Mouse (Mus musculus): ENCODE data around the gene Smim24. TPM values are rescaled to one million over a fixed set of nuclear protein-coding genes. Genes with fewer than 3 reads are reported as not detected.

Smim24 gene
- polyA plus RNA-seq, 2 experiments, result 4.3 to 7.8 TPM

- Histone ChIP-seq H3K36me3 (ENCODE audit: control insufficient read depth, insufficient read depth, low read length) (peaks cover 38% of the 10 kb centered on the region), H3K4me1 (ENCODE audit: control insufficient read depth, insufficient read depth, low read length) (peaks cover 25% of the 10 kb centered on the region), H3K9me3 (ENCODE audit: control insufficient read depth, low read length) (no peaks in the 10 kb centered on the region), H3K27me3 (ENCODE audit: control insufficient read depth, insufficient read depth, low read length) (no peaks in the 10 kb centered on the region), H3K9ac (ENCODE audit: low read depth, low read length, severe bottlenecking) (no peak overlapping the region), H3K4me3 (replicated peaks; ENCODE audit: low read length) (no peak overlapping the region), H3K27ac (replicated peaks; ENCODE audit: low read depth, low read length) (no peak overlapping the region), H3K4me2 (replicated peaks; ENCODE audit: low read depth, low read length, severe bottlenecking) (no peak overlapping the region)
- no peak for DNase-seq (ENCODE audit: low spot score)
- TF ChIP-seq POLR2A (IDR thresholded peaks at IDR 0.05; ENCODE audit: borderline replicate concordance, extremely low read depth, insufficient read depth, insufficient read length), result no peak
- WGBS, result 69% methylated on average over 3 of the region's 3 CpGs
- no peak for ATAC-seq (ENCODE audit: low FRiP score, low read depth)
Measured at GRCm38 (mm10) chr10:81389373-81389772, 3.5 kb upstream of the Smim24 start.

DNA sequence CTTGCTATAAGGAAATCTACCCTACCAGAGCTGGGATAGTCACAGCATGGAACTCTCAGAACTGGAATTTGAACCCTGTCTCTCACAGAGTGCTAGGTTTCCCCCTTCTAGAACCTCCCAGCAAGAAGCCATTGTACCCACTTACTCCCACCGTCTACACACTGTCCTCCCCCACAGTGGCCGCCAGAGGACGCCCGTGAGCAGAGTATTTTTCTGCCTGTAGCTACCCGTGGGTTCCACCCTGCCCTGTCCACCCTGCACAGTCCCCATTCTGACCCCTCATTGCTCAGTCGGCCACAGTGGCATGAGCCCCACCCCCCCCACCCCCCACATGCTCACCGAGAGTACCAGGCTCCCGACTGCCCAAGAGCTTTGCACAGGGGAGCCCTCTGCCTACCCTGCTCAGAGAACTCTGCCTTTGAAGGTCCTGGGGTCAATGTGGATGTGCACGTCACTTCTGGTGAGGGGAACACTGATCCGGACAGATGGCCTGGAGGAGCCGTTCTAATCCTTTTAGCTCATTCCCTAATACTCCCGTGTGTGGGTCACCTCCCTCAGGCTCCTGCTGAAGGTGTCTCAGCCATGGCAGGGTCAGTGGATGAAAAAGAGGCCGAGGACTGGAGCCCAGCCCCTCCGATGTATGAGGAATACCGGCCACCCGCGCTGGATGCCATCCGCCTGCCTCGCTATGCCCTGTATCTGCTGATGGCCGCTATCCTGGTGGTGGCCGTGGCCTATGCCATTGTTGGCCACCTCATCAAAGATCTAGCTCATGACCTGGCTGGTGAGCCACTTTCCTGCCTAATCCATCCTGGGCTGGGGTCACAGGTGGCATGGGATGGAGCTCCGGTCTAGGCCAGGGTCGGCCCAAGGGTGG lies 2.8 kb upstream of the Smim24 start:
- Histone ChIP-seq H3K9ac (ENCODE audit: low read depth, low read length, severe bottlenecking) (no peak overlapping the region), H3K4me3 (replicated peaks; ENCODE audit: low read length) (no peak overlapping the region), H3K27ac (replicated peaks; ENCODE audit: low read depth, low read length) (no peak overlapping the region), H3K4me1 (ENCODE audit: control insufficient read depth, insufficient read depth, low read length) (peaks cover 23% of the 10 kb centered on the region), H3K9me3 (ENCODE audit: control insufficient read depth, low read length) (no peaks in the 10 kb centered on the region), H3K27me3 (ENCODE audit: control insufficient read depth, insufficient read depth, low read length) (no peaks in the 10 kb centered on the region), H3K4me2 (replicated peaks; ENCODE audit: low read depth, low read length, severe bottlenecking) (no peak overlapping the region), H3K36me3 (ENCODE audit: control insufficient read depth, insufficient read depth, low read length) (peaks cover 38% of the 10 kb centered on the region)
- no peak for DNase-seq (ENCODE audit: low spot score)
- peak; percentile 51; the same call in 1 of the 2 replicates for ATAC-seq (ENCODE audit: low FRiP score, low read depth)
- WGBS, result 66% methylated on average over 22 of the region's 23 CpGs
- no peak for TF ChIP-seq POLR2A (IDR thresholded peaks at IDR 0.05; ENCODE audit: borderline replicate concordance, extremely low read depth, insufficient read depth, insufficient read length)

DNA sequence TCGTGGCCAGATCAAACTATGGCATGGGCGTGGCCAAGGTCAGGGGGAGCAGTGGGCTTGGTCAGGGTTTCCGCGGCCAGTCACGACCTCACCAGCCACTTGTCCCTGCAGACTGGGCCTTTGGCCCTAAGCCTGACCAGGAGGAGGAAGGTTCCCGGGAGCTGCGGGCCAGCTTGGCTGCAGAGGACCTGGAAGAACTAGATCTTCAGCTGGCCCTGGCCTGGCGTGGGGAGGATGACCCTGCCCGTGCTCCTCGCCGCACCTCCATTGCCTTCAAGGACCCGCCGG lies 2.2 kb upstream of the Smim24 start:
- H3K4me3 ChIP-seq (replicated peaks; ENCODE audit: low read length), result no peak overlapping the region
- TF ChIP-seq POLR2A (IDR thresholded peaks at IDR 0.05; ENCODE audit: borderline replicate concordance, extremely low read depth, insufficient read depth, insufficient read length), result no peak
- DNase-seq (ENCODE audit: low spot score) (no peak), ATAC-seq (ENCODE audit: low FRiP score, low read depth) (no peak)
- H3K27ac ChIP-seq (replicated peaks; ENCODE audit: low read depth, low read length), result no peak overlapping the region
- peaks cover 37% of the 10 kb centered on the region for H3K36me3 ChIP-seq (ENCODE audit: control insufficient read depth, insufficient read depth, low read length)
- H3K27me3 ChIP-seq (ENCODE audit: control insufficient read depth, insufficient read depth, low read length), result no peaks in the 10 kb centered on the region
- no peak overlapping the region for H3K4me2 ChIP-seq (replicated peaks; ENCODE audit: low read depth, low read length, severe bottlenecking)
- no peaks in the 10 kb centered on the region for H3K9me3 ChIP-seq (ENCODE audit: control insufficient read depth, low read length)
- no peak overlapping the region for H3K9ac ChIP-seq (ENCODE audit: low read depth, low read length, severe bottlenecking)
- H3K4me1 ChIP-seq (ENCODE audit: control insufficient read depth, insufficient read depth, low read length), result peaks cover 17% of the 10 kb centered on the region
- WGBS, result 93% methylated on average over 13 of the region's 13 CpGs

- 79% methylated on average over 6 of the region's 6 CpGs for WGBS
- Histone ChIP-seq H3K9ac (ENCODE audit: low read depth, low read length, severe bottlenecking) (no peak overlapping the region), H3K4me3 (replicated peaks; ENCODE audit: low read length) (no peak overlapping the region), H3K27me3 (ENCODE audit: control insufficient read depth, insufficient read depth, low read length) (no peaks in the 10 kb centered on the region), H3K4me2 (replicated peaks; ENCODE audit: low read depth, low read length, severe bottlenecking) (no peak overlapping the region), H3K27ac (replicated peaks; ENCODE audit: low read depth, low read length) (no peak overlapping the region), H3K4me1 (ENCODE audit: control insufficient read depth, insufficient read depth, low read length) (peaks cover 16% of the 10 kb centered on the region), H3K9me3 (ENCODE audit: control insufficient read depth, low read length) (no peaks in the 10 kb centered on the region), H3K36me3 (ENCODE audit: control insufficient read depth, insufficient read depth, low read length) (peaks cover 22% of the 10 kb centered on the region)
- DNase-seq (ENCODE audit: low spot score) (no peak), ATAC-seq (ENCODE audit: low FRiP score, low read depth) (no peak)
- no peak for TF ChIP-seq POLR2A (IDR thresholded peaks at IDR 0.05; ENCODE audit: borderline replicate concordance, extremely low read depth, insufficient read depth, insufficient read length)
Measured at GRCm38 (mm10) chr10:81392270-81392669, 581 bp upstream of the Smim24 start.

GRCm38 (mm10) chr10:81393456-81394063 lies 709 bp downstream of the Smim24 start:
- Histone ChIP-seq H3K36me3 (ENCODE audit: control insufficient read depth, insufficient read depth, low read length) (peaks cover 21% of the 10 kb centered on the region), H3K27ac (replicated peaks; ENCODE audit: low read depth, low read length) (peak overlapping the region; percentile 55), H3K9ac (ENCODE audit: low read depth, low read length, severe bottlenecking) (peak overlapping the region; percentile 48), H3K4me1 (ENCODE audit: control insufficient read depth, insufficient read depth, low read length) (peaks cover 16% of the 10 kb centered on the region), H3K4me2 (replicated peaks; ENCODE audit: low read depth, low read length, severe bottlenecking) (peak overlapping the region; percentile 52), H3K9me3 (ENCODE audit: control insufficient read depth, low read length) (no peaks in the 10 kb centered on the region), H3K4me3 (replicated peaks; ENCODE audit: low read length) (peak overlapping the region; percentile 31), H3K27me3 (ENCODE audit: control insufficient read depth, insufficient read depth, low read length) (no peaks in the 10 kb centered on the region)
- DNase-seq (ENCODE audit: low spot score) (no peak), ATAC-seq (ENCODE audit: low FRiP score, low read depth) (no peak)
- no peak for TF ChIP-seq POLR2A (IDR thresholded peaks at IDR 0.05; ENCODE audit: borderline replicate concordance, extremely low read depth, insufficient read depth, insufficient read length)
- 7% methylated on average over 19 of the region's 19 CpGs for WGBS
